Mouse (Mus musculus) kidney, postnatal 25 days (tissue): ENCODE results near the gene Slc5a3.

ENCODE experiments used
- DNase-seq, 2 experiments: peaks; one replicate each; pipeline ENCODE4 v3.0.0; 2021; ENCODE audit warnings: mixed read lengths in 2 of 2

Slc5a3 gene

DNA sequence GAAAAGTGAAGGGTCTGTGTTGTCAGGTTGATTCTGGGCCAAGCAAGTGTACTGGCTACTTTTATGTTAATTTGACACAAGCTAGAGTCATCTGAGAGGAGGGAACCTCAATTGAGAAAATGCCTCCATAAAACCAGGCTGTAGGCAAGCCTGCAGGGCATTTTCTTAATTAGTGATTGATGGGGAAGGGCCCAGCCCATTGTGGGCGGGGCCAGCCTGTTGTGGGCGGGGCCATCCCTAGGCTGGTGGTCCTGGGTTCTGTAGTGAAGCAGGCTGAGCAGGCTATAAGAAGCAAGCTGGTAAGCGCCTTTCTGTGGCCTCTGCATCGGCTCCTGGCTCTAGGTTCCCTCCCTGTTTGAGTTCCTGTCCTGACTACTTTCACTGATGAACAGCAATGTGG is 69.1 kb downstream of the Slc5a3 start:
- DNase-seq = peak in 1 of 2 experiments; percentile 17

DNA sequence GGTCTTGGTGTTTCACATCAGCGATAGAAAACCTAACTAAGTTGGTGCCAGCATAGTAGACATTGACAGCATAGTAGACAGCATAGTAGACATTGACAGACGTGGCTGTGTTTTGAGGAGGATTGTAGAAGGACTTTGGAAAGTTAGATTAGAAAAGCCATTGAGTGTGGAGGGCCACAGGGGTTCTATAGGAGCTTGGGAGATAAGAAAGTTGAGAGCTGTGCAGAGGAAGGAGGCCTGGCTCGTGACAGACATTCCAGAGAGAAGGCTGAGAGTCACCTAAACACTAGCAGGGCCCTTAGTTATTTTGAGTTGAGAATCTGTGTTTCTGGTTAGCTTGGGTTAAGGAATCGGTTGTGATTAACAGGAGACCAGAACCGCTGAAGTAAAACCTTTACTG is 69.5 kb downstream of the Slc5a3 start:
- DNase-seq = peak in 1 of 2 experiments; percentile 7

DNA sequence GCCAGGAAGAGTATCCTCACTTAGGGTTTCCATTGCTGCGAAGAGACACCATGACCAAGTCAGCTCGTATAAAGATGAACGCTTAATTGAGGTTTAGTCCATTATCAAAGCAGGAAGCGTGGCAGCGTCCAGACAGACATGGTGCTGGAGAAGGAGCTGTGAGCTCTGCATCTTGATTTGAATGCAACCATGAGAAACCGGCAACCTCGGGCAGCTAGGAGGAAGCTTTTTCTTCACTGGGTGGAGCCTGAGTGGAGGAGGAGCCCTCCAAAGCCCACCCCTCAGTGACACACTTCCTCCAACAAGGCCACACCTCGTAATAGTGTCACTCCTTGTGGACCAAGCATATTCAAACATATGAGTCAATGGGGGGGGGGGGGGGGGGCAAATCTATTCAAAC is 71.7 kb downstream of the Slc5a3 start:
- no peak for DNase-seq

DNA sequence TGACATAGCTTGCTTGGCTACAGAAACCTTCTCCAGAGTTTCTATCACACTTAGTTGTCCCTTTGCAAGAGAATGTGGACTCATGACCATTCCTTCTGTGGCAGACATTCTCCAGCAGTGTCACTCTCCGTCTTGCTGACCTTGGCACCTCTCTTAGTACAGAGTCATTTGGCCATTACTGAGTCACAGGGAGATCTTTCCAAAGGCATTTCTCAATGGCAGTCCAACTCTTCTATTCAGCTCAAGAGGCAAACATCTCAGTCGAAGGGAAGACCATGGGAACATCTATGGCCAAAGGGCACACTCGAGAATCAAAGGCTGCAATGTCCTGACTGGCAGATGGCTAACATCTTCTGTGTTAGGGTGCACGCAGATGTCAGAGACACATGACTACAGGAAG is 74.4 kb downstream of the Slc5a3 start:
- DNase-seq = no peak

DNA sequence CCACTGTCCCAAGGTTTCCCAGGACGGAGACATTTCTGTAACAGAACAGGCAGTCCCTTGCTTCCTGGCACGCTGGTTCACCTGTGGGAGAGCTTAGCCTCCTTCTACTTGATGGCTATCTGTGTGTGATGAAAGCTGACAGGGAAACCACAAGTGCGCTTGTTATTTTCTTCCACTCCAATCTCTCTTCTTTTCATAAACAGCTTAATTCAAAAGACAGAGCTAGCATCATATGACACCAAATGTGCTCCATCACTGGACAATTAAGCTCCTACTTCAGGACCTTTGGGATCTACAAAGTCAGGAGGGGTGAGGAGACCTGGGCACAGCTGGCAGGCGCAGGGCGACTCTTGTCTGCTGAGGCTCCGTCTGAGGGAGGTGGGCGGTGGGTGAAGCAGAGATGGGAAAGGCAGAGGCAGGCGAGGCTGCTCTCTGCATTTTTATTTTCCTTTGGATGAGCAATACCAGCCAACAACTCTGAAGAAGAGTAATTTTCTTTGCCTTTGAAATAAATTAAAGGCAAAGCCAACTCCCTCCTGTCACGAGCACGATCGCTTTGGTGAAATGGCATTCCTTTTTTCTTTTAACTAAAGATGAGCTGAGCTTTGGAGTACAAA is 76.1 kb downstream of the Slc5a3 start:
- no peak for DNase-seq

DNA sequence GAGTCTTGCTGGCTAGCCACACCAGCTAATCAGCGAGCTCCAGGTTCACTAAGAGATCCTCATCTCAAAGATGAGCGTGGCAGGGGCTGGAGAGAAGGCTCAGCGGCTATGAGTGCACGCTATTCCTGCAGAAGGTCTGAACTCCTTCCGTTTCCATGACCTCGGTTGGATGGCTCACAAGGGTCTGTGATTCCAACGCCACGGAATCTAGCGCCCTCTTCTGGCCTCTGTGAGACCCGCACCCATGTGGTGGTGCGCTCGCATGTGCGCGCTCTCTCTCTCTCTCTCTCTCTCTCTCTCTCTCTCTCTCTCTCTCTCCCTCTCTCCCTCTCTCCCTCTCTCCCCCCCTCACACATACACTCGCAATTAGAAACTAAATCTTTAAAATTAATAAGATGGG is 78.2 kb downstream of the Slc5a3 start:
- DNase-seq = no peak
